Mouse (Mus musculus): ENCODE results near the gene Slc28a1.

- no peak for TF ChIP-seq CTCF (IDR thresholded peaks at IDR 0.05; ENCODE audit: insufficient read depth, low read length)
- TF ChIP-seq POLR2A (IDR thresholded peaks at IDR 0.05; ENCODE audit: borderline replicate concordance, extremely low read depth, low read depth, low read length), result no peak
These were observed 14.3 kb upstream of the Slc28a1 start for GRCm38 (mm10) chr7:81100341-81100740.
